Mouse (Mus musculus) left cerebral cortex, adult 2 months (tissue): ENCODE measurements at regions not wholly inside any gene's neighbourhood (a gene's known extent, or its start where the extent isn't known, plus 50 kb on each side); places are given as distances from the start of the nearest gene placed in this dataset.

Experiments used
- DNase-seq, 2 experiments: peaks; one replicate each; pipeline ENCODE4 v3.0.0; 2021 to 2022; ENCODE audit warnings: low spot score in 2 of 2, mixed read lengths in 1 of 2; ENCODE audit errors: extremely low spot score in 1 of 2
- H3K27ac ChIP-seq: fragments of 200-600 bp; 2 replicates; pipeline ENCODE4 v1.8.1; 2022
- H3K4me3 ChIP-seq: fragments of 200-600 bp; 2 replicates; pipeline ENCODE4 v1.8.1; 2022
- CTCF ChIP-seq: fragments of 200-600 bp; IDR thresholded peaks from 2 replicates; pipeline ENCODE4 v1.8.1; 2022; ENCODE audit warnings: antibody characterized with exemption, mild to moderate bottlenecking, moderate library complexity
- intact Hi-C: fragments of 180-260 bp; cut with DNase I; formaldehyde crosslinking; loops from one replicate; pipeline ENCODE4 v1.15.1; 2025

- DNase-seq: no peak
- Histone ChIP-seq H3K4me3 (no peak overlapping the region), H3K27ac (no peak overlapping the region)
- intact Hi-C loops: no loop called here
- TF ChIP-seq CTCF: peak; percentile 13; the same call in 1 of the 2 replicates
Measured at GRCm38 (mm10) chr10:112795473-112795872, 133.3 kb downstream of the Atxn7l3b start.

DNA sequence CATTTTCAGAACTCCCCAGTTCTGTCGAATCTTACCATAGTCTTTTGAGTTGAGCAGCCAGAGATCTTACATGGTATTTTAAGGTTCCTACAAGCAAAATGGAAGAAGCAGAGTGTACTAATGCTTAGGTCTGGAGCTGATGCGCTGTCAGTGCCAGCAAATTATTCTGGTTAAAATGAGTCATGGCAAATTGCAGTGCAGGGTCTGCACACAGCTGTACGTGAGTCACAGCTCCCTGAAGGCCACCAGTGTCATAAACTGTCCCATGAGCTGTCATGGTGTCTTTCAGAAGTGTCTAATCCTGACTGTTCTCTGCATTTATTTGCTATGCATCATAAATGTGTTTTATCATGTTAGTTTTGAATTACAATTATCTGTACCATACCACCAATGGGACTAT, 140.6 kb downstream of the Atxn7l3b start:
- Histone ChIP-seq H3K4me3 (no peak overlapping the region), H3K27ac (no peak overlapping the region)
- intact Hi-C loops: no loop called here
- no peak for DNase-seq
- TF ChIP-seq CTCF: no peak

DNA sequence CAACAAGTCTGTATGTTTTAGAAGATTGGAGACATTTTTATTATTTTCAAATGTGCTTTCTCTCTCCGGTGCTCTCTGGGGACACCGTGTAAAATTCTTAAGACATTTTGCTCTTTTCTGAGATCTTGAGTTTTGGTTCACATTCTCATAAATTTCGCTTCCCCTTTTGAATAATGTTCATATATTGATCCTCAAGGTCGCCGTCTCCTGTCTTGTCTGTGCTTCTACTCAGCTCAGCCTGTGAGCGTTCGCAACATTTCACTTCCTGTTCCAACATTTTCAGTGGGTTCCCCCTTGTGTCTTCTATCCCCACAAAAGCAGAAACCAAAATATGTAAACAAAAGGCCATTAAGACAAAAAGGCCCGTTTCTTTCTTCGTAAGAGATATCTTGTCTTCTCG, 154.5 kb downstream of the Atxn7l3b start:
- Histone ChIP-seq H3K27ac (no peak overlapping the region), H3K4me3 (no peak overlapping the region)
- intact Hi-C loops: no loop called here
- no peak for TF ChIP-seq CTCF
- DNase-seq: no peak

DNA sequence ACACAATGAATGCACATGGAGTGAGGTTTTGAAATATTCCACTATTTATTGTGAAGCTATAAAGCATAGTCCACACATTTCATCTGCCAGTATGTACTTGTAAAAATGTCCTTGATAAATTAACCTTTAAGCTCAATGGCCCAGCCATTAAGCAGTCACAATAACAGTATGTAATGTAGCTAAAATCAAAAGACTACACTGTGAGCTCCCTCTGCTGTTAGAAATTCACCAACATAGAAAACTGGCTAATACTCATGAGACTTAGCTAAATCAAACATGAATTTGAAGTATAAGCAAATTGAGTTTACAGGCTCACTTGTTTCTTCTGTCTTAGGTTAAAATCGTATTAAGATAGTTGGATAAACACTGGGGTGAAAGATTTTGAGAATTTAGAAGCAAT, 182.1 kb downstream of the Atxn7l3b start:
- Histone ChIP-seq H3K27ac (no peak overlapping the region), H3K4me3 (no peak overlapping the region)
- DNase-seq: peak in 1 of 2 experiments; percentile 10
- TF ChIP-seq CTCF: peak; percentile 60
- intact Hi-C loops: loop anchor here (10.0 kb wide), 1 partner anchor 262 kb away; no protein-coding TSS in a partner anchor

DNA sequence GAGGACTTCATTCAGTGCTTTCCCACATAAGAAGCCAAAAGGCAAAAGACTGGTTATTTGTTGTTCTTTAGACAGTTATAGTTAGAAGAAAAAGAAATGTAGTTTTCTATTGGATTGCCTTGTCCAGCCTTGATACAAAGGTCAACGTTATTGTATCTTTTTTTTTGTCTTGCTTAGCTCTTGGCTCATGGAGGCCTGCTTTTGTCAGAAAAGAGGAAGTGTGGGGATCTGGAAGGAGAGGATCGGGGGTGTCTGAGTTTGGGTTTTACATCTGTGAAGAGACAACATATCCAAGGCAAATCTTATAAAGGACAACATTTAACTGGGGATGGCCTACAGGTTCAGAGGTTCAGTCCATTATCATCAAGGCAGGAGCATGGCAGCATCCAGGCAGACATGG, 185.3 kb downstream of the Atxn7l3b start:
- H3K4me3 ChIP-seq: no peak overlapping the region
- DNase-seq: no peak
- TF ChIP-seq CTCF: no peak
- no peak overlapping the region for H3K27ac ChIP-seq
- intact Hi-C loops: loop anchor here (10.0 kb wide), 1 partner anchor 259 kb away; no protein-coding TSS in a partner anchor

DNA sequence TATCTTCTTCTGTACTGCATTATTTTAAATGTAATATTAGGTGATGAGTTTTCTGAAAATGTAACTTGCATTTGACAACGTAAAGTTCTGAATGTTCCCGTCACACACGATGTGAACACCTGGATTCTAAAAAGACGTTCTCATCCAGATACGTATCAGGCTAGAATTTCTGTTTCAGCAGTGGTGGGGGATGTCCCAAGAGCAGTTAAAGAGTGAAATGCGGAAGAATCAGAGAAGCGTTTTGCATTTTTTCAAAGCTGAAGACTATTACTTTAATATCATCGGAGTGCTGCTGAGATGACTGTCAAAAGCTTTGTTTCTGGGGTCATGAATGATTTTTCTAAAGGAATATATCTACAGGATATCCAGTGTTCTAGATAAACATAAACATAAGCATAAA, 186.7 kb downstream of the Atxn7l3b start:
- no peak for TF ChIP-seq CTCF
- intact Hi-C loops: loop anchor here (10.0 kb wide), 1 partner anchor 257 kb away; no protein-coding TSS in a partner anchor
- H3K27ac ChIP-seq: no peak overlapping the region
- H3K4me3 ChIP-seq: no peak overlapping the region
- no peak for DNase-seq
